In the genomic region with DNA sequence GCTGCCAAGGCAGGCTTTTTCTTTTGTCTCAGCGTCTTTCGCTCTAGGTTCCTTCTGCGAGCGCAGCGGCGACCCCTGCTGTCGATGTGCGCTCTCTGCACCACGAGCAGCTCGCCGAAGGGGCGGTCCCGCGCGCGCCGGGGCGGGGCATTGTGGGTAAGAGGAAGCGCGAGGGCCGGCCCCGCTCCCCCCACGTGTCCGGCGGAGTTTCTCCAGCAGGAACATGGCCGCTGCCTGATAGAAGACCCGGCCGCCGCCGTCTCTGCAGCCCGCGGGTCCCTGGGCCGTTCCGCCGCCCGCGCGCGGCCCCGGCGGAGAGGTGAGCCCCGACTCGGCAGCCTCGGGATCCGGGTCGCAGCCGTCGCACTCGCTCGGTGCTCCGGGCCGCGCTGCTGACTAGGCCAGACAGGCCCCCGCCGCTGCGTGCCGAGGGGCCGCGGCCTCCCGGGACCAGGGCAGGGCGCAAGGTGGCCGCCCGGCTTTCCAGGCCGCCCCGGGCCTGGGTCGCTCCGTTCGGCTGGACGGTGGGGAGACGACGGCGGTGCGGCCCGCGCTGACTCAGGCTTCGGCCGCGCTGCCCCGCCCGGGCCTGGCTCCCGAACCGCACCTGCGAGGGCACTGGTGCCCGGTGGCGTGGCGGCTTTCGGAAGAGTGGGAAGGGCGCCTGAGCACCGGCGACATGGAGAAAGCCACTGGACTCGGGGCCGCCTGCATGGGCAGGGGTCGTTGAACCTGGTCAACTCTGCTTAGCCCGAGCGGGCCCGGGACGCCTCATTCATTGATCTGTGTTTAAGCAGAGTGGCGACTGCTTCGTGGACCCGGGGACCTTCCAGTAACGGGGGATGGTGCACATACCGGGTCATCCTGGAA, we compare ENCODE assay signal across 8 mouse cellular contexts. TPM values are rescaled to one million over a fixed set of nuclear protein-coding genes. Genes with fewer than 3 reads are reported as not detected.
A peak's percentile ranks its signal among the peaks of the same experiment; 100 is the strongest.
DNase-seq lines count a peak whose midpoint lies in the region; ATAC-seq and TF ChIP-seq lines count a peak whose summit lies in the region.

A gene (plus strand): TSS at position 153 of the 870 bp plus-strand sequence.

- peak; percentile 88 for ATAC-seq in cerebellum, adult (ENCODE audit: insufficient number of reproducible peaks, low FRiP score, low TSS enrichment)
- peak; percentile 96 for ATAC-seq in forebrain, embryonic 14.5 days
- peak; percentile 93 for ATAC-seq in neural tube, embryonic 15.5 days (ENCODE audit: low FRiP score)

- no peaks in the 10 kb centered on the region for H3K27me3 ChIP-seq in ES-Bruce4 (ENCODE audit: control insufficient read depth, insufficient read depth, low read length, poor library complexity, severe bottlenecking)
- H3K27me3 ChIP-seq in forebrain, embryonic 14.5 days (replicated peaks; ENCODE audit: control insufficient read depth, insufficient read depth, low read length), result no peaks in the 10 kb centered on the region
- no peaks in the 10 kb centered on the region for H3K27me3 ChIP-seq in neural tube, embryonic 15.5 days (replicated peaks)

- TF ChIP-seq CTCF in ES-Bruce4 (IDR thresholded peaks at IDR 0.05; ENCODE audit: low read depth, low read length), result peak; percentile 82

- peaks cover 6% of the 10 kb centered on the region for H3K4me1 ChIP-seq in ES-Bruce4 (ENCODE audit: control insufficient read depth, insufficient read depth, low read length)
- H3K4me1 ChIP-seq in forebrain, embryonic 14.5 days (ENCODE audit: control insufficient read depth, insufficient read depth, low read length), result peaks cover 2% of the 10 kb centered on the region; the same call in 1 of the 2 replicates
- peaks cover 18% of the 10 kb centered on the region for H3K4me1 ChIP-seq in neural tube, embryonic 15.5 days

- TF ChIP-seq EP300 in ES-Bruce4 (IDR thresholded peaks at IDR 0.05; ENCODE audit: insufficient read depth, low read depth, low read length), result 0 out of 2 replicates have a peak, but pooled peaks have one; percentile 24

- no peaks in the 10 kb centered on the region for H3K9me3 ChIP-seq in ES-Bruce4 (replicated peaks; ENCODE audit: control insufficient read depth, insufficient read depth, low read length, poor library complexity, severe bottlenecking)
- H3K9me3 ChIP-seq in forebrain, embryonic 14.5 days (replicated peaks; ENCODE audit: control insufficient read depth, low read length), result no peaks in the 10 kb centered on the region
- no peaks in the 10 kb centered on the region for H3K9me3 ChIP-seq in neural tube, embryonic 15.5 days (replicated peaks)

- peak; percentile 98 for DNase-seq in forebrain, embryonic 14.5 days (ENCODE audit: low spot score)
- peak; percentile 100 for DNase-seq in heart, postnatal 14 days
- DNase-seq in layer of hippocampus, adult 11-12 months (ENCODE audit: low spot score), result peak; percentile 100
- peak; percentile 99 for DNase-seq in lung, adult 18-20 months
- DNase-seq in testis, postnatal 14 days (ENCODE audit: low spot score), result peak; percentile 98

- peak within 1 kb of the TSS; percentile 70 for H3K4me2 ChIP-seq in forebrain, embryonic 14.5 days (ENCODE audit: low read length)
- H3K4me2 ChIP-seq in neural tube, embryonic 15.5 days, result peak within 1 kb of the TSS; percentile 72

- peak within 1 kb of the TSS; percentile 98 for H3K9ac ChIP-seq in ES-Bruce4 (ENCODE audit: low read depth, poor library complexity, severe bottlenecking)
- H3K9ac ChIP-seq in forebrain, embryonic 14.5 days (ENCODE audit: low read length), result peak within 1 kb of the TSS; percentile 89
- H3K9ac ChIP-seq in neural tube, embryonic 15.5 days (replicated peaks), result peak within 1 kb of the TSS; percentile 84

- no peak for TF ChIP-seq POLR2A in ES-Bruce4 (IDR thresholded peaks at IDR 0.05; ENCODE audit: insufficient read depth, low read length)

- no peaks in the 10 kb centered on the region for H3K36me3 ChIP-seq in ES-Bruce4 (ENCODE audit: control insufficient read depth, insufficient read depth, low read length, poor library complexity, severe bottlenecking)
- H3K36me3 ChIP-seq in forebrain, embryonic 14.5 days (ENCODE audit: control insufficient read depth, insufficient read depth, low read length), result no peaks in the 10 kb centered on the region
- no peaks in the 10 kb centered on the region for H3K36me3 ChIP-seq in neural tube, embryonic 15.5 days

- intact Hi-C loops in heart, postnatal 14 days (cut with DNase I), result loop anchor here (1.0 to 10.0 kb wide), 4 partner anchors 75 to 281 kb away; a partner anchor contains a TSS

- H3K4me3 ChIP-seq in ES-Bruce4 (ENCODE audit: low read depth, low read length), result peak within 1 kb of the TSS; percentile 89
- H3K4me3 ChIP-seq in forebrain, embryonic 14.5 days (ENCODE audit: low read depth, low read length), result peak within 1 kb of the TSS; percentile 93
- peak within 1 kb of the TSS; percentile 97 for H3K4me3 ChIP-seq in neural tube, embryonic 15.5 days (replicated peaks)

- WGBS in forebrain, embryonic 14.5 days, result under 1% methylated on average over 85 of the region's 102 CpGs
- WGBS in neural tube, embryonic 15.5 days, result under 1% methylated on average over 91 of the region's 102 CpGs

- H3K27ac ChIP-seq in ES-Bruce4 (ENCODE audit: insufficient read depth, low read length), result peak within 1 kb of the TSS; percentile 41
- H3K27ac ChIP-seq in forebrain, embryonic 14.5 days (ENCODE audit: low read depth, low read length), result peak within 1 kb of the TSS; percentile 64
- peak within 1 kb of the TSS; percentile 86 for H3K27ac ChIP-seq in neural tube, embryonic 15.5 days (replicated peaks)

RNA-seq across cellular contexts. Expression of the gene that starts here (rescaled TPM):
- polyA plus RNA-seq in ES-Bruce4 (2011; ENCODE audit: insufficient read depth, insufficient read length, low read depth, missing spikeins), result 35.6 and 36.0 TPM in 2 replicates
- 22.7 and 23.2 TPM in 2 replicates for polyA plus RNA-seq in forebrain, embryonic 14.5 days (2014; fragmentation: Nextera tagmentation; extraction: Ambion mirVana)
- total RNA-seq in heart, postnatal 14 days (2021), result 10 to 100 TPM; 10.7 to 10.9 TPM
- polyA plus RNA-seq in neural tube, embryonic 15.5 days (2015; fragmentation: Nextera tagmentation; extraction: Ambion mirVana), result 23.4 and 26.4 TPM in 2 replicates

Comparison
In these comparisons a context has a peak if more than half of its experiments do, and no peak if none do; other contexts are left out.
1. Peak in every context shown above with its lines: DNase-seq, ATAC-seq, H3K4me3 ChIP-seq and H3K27ac ChIP-seq.